Mouse (Mus musculus) frontal cortex, postnatal 10 days (tissue): Measurements from ENCODE around the gene Myh3.

Source experiments
- DNase-seq, 2 experiments: peaks; one replicate each; pipeline ENCODE4 v3.0.0; 2022; ENCODE audit warnings: low spot score in 2 of 2, mixed read lengths in 1 of 2

Gene Myh3

GRCm38 (mm10) chr11:67143863-67144498 is 65.9 kb downstream of the Myh3 start:
- DNase-seq, result no peak

- no peak for DNase-seq
These were observed 66.6 kb downstream of the Myh3 start for GRCm38 (mm10) chr11:67144559-67145265.

- no peak for DNase-seq
These were observed 67.6 kb downstream of the Myh3 start for GRCm38 (mm10) chr11:67145482-67146408.

GRCm38 (mm10) chr11:67146409-67147282 is 68.5 kb downstream of the Myh3 start:
- no peak for DNase-seq

- DNase-seq, result no peak
These were observed 69.3 kb downstream of the Myh3 start for GRCm38 (mm10) chr11:67147283-67147921.

GRCm38 (mm10) chr11:67148286-67149012 is 70.3 kb downstream of the Myh3 start:
- DNase-seq, result no peak

DNA sequence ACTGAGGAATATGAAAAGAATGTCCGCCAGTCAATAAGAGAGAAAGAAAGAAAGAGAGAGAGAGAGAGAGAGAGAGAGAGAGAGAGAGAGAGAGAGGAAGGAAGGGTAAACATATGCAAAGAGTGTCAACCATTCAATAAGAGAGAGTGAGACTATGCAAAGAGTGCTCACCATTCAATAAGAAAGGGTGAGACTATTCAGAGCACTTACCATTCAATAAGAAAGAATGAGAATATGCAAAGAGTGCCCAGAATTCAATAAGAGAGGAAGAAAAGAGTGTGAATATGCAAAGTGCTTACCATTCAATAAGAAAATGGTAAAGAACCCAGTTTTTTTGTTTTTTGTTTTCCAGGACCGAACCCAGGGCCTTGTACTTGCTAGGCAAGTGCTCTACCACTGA is 72.1 kb downstream of the Myh3 start:
- no peak for DNase-seq

- DNase-seq, result no peak
These were observed 73.1 kb downstream of the Myh3 start for GRCm38 (mm10) chr11:67151159-67151558.
